Mouse (Mus musculus) G1E (cell line): ENCODE results near the gene Tnr. TPM values are rescaled to one million over a fixed set of nuclear protein-coding genes. Genes with fewer than 3 reads are reported as not detected.
A peak's percentile ranks its signal among the peaks of the same experiment; 100 is the strongest.

Source experiments
- ATAC-seq: 2 replicates; pipeline ENCODE4 v1.8.0; 2016; ENCODE audit warnings: mild to moderate bottlenecking; ENCODE audit not compliant: insufficient number of reproducible peaks, poor library complexity, low FRiP score, severe bottlenecking; ENCODE audit errors: extremely low read depth
- DNase-seq: peaks from one replicate; pipeline ENCODE4 v3.0.0; 2012; ENCODE audit warnings: low spot score
- H3K27me3 ChIP-seq: 2 replicates; pipeline ENCODE4 v1.6.1; 2012; ENCODE audit warnings: mild to moderate bottlenecking, low read length, inconsistent platforms; ENCODE audit not compliant: insufficient read depth
- H3K36me3 ChIP-seq: replicated peaks from 2 replicates; pipeline ENCODE3; 2012; ENCODE audit warnings: mild to moderate bottlenecking, inconsistent platforms
- H3K4me1 ChIP-seq: 2 replicates; pipeline ENCODE4 v1.6.1; 2012; ENCODE audit warnings: low read depth, low read length, inconsistent platforms, mixed read lengths; ENCODE audit not compliant: insufficient read depth
- H3K4me3 ChIP-seq: 2 replicates; pipeline ENCODE4 v1.5.1; 2012; ENCODE audit warnings: low read depth, mild to moderate bottlenecking, inconsistent platforms, low read length, moderate library complexity, mixed read lengths
- H3K9me3 ChIP-seq: replicated peaks from 2 replicates; pipeline ENCODE4 v1.6.1; 2012; ENCODE audit warnings: inconsistent platforms
- CTCF ChIP-seq: IDR thresholded peaks from 2 replicates; pipeline ENCODE4 v1.5.1; 2012; ENCODE audit warnings: low read depth, low read length, inconsistent platforms, mixed read lengths
- GATA1 ChIP-seq: IDR thresholded peaks from 2 replicates; pipeline ENCODE4 v1.6.1; 2012; ENCODE audit warnings: borderline replicate concordance, low read length, inconsistent platforms, mixed read lengths
- GATA2 ChIP-seq: IDR thresholded peaks from 2 replicates; pipeline ENCODE4 v1.6.1; 2012; ENCODE audit warnings: low read depth, low read length, inconsistent platforms, borderline replicate concordance
- POLR2AphosphoS5 ChIP-seq: IDR thresholded peaks from 2 replicates; pipeline ENCODE4 v1.6.1; 2012; ENCODE audit warnings: low read depth, low read length, inconsistent platforms; ENCODE audit not compliant: insufficient replicate concordance
- TAL1 ChIP-seq: conservative IDR thresholded peaks from 2 replicates; pipeline ENCODE4 v1.6.1; 2012; ENCODE audit warnings: low read depth, low read length, inconsistent platforms, mixed read lengths
- polyA plus RNA-seq: library from polyadenylated mRNA; stranded (reverse); fragments of >175 nt; gene quantifications from 2 replicates; pipeline ENCODE4 v1.2.3, GENCODE M21; 2012
- total RNA-seq, 2 experiments: library from RNA; stranded (forward) in 1 of 2; stranded (reverse) in 1 of 2; fragments of 200-1000 nt in 1 of 2; fragments of >200 nt in 1 of 2; fragmentation: Nextera tagmentation in 1 of 2; gene quantifications; 2 replicates each; pipeline ENCODE4 v1.2.3; 2014 to 2017

The Tnr gene
- total and polyA plus RNA-seq, 3 experiments, result 0.16 TPM; not detected in 2

GRCm38 (mm10) chr1:159779424-159779823 is 255.9 kb downstream of the Tnr start:
- Histone ChIP-seq H3K4me1 (no peaks in the 10 kb centered on the region), H3K27me3 (no peaks in the 10 kb centered on the region), H3K36me3 (no peaks in the 10 kb centered on the region), H3K9me3 (no peaks in the 10 kb centered on the region), H3K4me3 (no peak overlapping the region)
- no peak for DNase-seq
- no peak for TF ChIP-seq POLR2AphosphoS5
- TF ChIP-seq GATA1, result no peak
- no peak for TF ChIP-seq TAL1
- TF ChIP-seq GATA2, result no peak
- no peak for TF ChIP-seq CTCF
- no peak for ATAC-seq

GRCm38 (mm10) chr1:159783842-159784241 is 260.3 kb downstream of the Tnr start:
- Histone ChIP-seq H3K4me1 (no peaks in the 10 kb centered on the region), H3K9me3 (no peaks in the 10 kb centered on the region), H3K36me3 (no peaks in the 10 kb centered on the region), H3K4me3 (no peak overlapping the region), H3K27me3 (no peaks in the 10 kb centered on the region)
- TF ChIP-seq CTCF, result peak; percentile 30; the same call in 1 of the 2 replicates
- no peak for TF ChIP-seq POLR2AphosphoS5
- TF ChIP-seq GATA2, result no peak
- ATAC-seq (no peak), DNase-seq (peak; percentile 4)

GRCm38 (mm10) chr1:159788312-159788711 is 264.7 kb downstream of the Tnr start:
- DNase-seq (no peak), ATAC-seq (no peak)
- TF ChIP-seq CTCF (no peak), GATA1 (no peak), TAL1 (no peak), POLR2AphosphoS5 (no peak), GATA2 (no peak)

GRCm38 (mm10) chr1:159792546-159792945 is 269.0 kb downstream of the Tnr start:
- no peaks in the 10 kb centered on the region for H3K27me3 ChIP-seq
- ATAC-seq (no peak), DNase-seq (no peak)
- TF ChIP-seq CTCF (no peak), GATA2 (no peak), POLR2AphosphoS5 (no peak), TAL1 (no peak), GATA1 (no peak)
- H3K36me3 ChIP-seq, result no peaks in the 10 kb centered on the region
- no peaks in the 10 kb centered on the region for H3K4me1 ChIP-seq
- H3K9me3 ChIP-seq, result no peaks in the 10 kb centered on the region
- no peak overlapping the region for H3K4me3 ChIP-seq

More at GRCm38 (mm10) chr1:159788312-159788711, 264.7 kb downstream of the Tnr start:
- Histone ChIP-seq H3K36me3 (no peaks in the 10 kb centered on the region), H3K9me3 (no peaks in the 10 kb centered on the region), H3K4me1 (no peaks in the 10 kb centered on the region), H3K4me3 (no peak overlapping the region), H3K27me3 (no peaks in the 10 kb centered on the region)

GRCm38 (mm10) chr1:159796021-159796420 is 272.5 kb downstream of the Tnr start:
- H3K9me3 ChIP-seq, result no peaks in the 10 kb centered on the region
- H3K4me1 ChIP-seq, result no peaks in the 10 kb centered on the region
- H3K4me3 ChIP-seq, result no peak overlapping the region
- no peak for ATAC-seq
- DNase-seq, result no peak
- H3K27me3 ChIP-seq, result no peaks in the 10 kb centered on the region
- TF ChIP-seq GATA1 (no peak), TAL1 (no peak), POLR2AphosphoS5 (no peak), GATA2 (no peak), CTCF (no peak)
- no peaks in the 10 kb centered on the region for H3K36me3 ChIP-seq

- H3K9me3 ChIP-seq, result no peaks in the 10 kb centered on the region
- no peaks in the 10 kb centered on the region for H3K4me1 ChIP-seq
- H3K4me3 ChIP-seq, result no peak overlapping the region
- ATAC-seq (no peak), DNase-seq (no peak)
- TF ChIP-seq POLR2AphosphoS5, result no peak
- TF ChIP-seq TAL1, result no peak
- no peak for TF ChIP-seq GATA2
- TF ChIP-seq GATA1, result no peak
- TF ChIP-seq CTCF, result no peak
- no peaks in the 10 kb centered on the region for H3K27me3 ChIP-seq
- no peaks in the 10 kb centered on the region for H3K36me3 ChIP-seq
These were observed 276.8 kb downstream of the Tnr start for GRCm38 (mm10) chr1:159800366-159800765.

GRCm38 (mm10) chr1:159801753-159802152 is 278.2 kb downstream of the Tnr start:
- ATAC-seq, result no peak

More at GRCm38 (mm10) chr1:159801753-159802152, 278.2 kb downstream of the Tnr start:
- no peaks in the 10 kb centered on the region for H3K36me3 ChIP-seq
- DNase-seq, result no peak
- no peaks in the 10 kb centered on the region for H3K4me1 ChIP-seq
- no peaks in the 10 kb centered on the region for H3K9me3 ChIP-seq
- TF ChIP-seq POLR2AphosphoS5, result no peak
- TF ChIP-seq GATA2, result no peak
- TF ChIP-seq GATA1, result no peak
- no peaks in the 10 kb centered on the region for H3K27me3 ChIP-seq
- H3K4me3 ChIP-seq, result no peak overlapping the region
